Mouse (Mus musculus) left cerebral cortex, postnatal 4 days (tissue): ENCODE results near the gene Vps13c. TPM values are rescaled to one million over a fixed set of nuclear protein-coding genes. Genes with fewer than 3 reads are reported as not detected.
A peak's percentile ranks its signal among the peaks of the same experiment; 100 is the strongest.

Experiments
- DNase-seq: peaks from one replicate; pipeline ENCODE4 v3.0.0-alpha.2; 2022
- intact Hi-C: fragments of 180-260 bp; cut with DNase I; formaldehyde crosslinking; loops from one replicate; pipeline ENCODE4 v1.15.1; 2025
- total RNA-seq, 2 experiments: library from RNA; stranded (reverse); gene quantifications; 2 replicates each; pipeline ENCODE4 v1.2.3; 2021

The Vps13c gene
- total RNA-seq, result 10 to 100 TPM; 37.0 to 38.7 TPM

DNA sequence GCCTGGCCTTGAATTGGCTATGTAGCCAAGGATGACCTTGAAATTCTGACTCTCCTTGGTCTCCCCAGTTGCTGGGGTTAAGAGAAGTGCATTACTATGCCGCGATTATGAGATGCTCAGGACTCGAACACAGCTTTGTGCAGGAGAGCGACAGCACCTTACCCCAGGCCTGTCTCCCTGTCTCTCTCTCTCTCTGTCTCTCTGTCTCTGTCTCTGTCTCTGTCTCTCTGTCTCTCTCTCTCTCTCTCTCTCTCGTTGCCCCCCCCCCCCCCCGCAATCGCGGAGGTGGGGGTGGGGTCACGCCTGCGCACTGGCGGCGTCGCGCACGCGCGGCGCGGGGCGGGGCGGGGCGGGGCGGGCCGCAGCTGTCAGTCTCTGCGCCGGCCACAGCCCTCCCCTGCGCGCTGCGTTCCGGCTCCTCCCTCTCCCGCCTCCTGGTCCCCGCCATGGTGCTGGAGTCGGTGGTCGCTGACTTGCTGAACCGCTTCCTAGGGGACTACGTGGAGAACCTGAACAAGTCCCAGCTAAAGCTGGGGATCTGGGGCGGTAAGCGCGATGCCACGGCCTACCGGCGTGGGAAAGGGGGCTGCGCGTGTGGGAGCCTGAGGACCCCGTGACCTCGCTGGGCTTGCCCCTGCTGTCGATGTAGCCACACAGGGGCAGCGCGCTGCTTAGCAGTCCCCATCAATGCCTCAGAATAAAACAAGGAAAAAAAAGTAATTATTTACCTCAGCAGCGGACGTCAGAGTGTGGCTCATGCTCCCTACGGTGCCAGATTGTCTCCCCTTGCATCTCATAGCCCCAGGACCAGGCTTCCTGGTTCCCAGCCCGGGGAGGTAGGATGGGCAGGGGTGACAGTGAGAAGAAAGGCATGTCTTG lies at the start of gene Vps13c:
Gene Vps13c (plus strand): TSS at position 416 of the 879 bp plus-strand sequence.
- intact Hi-C loops, result no loop called here
- DNase-seq, result peak; percentile 87

GRCm38 (mm10) chr9:67792405-67792804 lies 47.8 kb upstream of the Vps13c start:
- no peak for DNase-seq
- intact Hi-C loops, result no loop called here

DNA sequence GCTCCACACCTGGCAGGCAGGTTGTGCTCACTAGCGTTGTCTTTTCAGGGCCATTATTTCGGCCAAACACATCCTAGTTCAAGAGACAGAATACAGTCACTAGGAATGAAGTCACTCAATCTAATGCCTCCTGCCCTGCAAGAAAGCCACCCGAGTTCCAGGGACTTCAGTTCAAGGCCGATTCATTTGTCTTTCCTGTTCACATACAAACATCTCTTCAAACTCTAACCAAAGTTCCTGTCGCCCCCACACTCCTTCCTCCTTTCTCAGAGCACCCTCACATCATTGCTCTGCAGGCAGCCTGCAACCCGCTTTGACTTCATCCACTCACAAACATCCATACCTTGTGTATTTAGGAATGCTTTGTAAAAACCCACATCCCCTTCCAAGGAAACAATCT lies 46.7 kb upstream of the Vps13c start:
- intact Hi-C loops, result no loop called here

DNA sequence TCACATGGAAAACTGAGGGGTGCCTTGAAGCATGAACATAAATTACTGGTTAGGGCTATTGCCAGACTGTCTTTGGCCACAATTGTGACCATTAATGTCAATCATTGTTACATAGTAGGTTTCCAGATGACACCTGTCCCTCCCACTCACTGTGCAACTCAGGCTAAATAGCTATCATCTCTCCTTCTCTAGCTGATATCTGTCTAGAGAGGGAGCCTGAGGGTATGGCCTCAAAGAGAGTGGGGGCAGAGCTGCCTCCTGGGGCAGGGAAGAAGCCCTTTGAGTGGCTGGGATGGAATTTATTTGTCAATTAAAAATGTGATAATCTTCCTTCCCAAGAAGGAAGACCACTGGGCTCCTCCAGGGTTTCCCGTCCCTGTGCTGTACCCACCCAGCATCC lies 46.0 kb upstream of the Vps13c start:
- intact Hi-C loops, result no loop called here
- DNase-seq, result no peak

More for the DNA sequence above, 46.7 kb upstream of the Vps13c start:
- DNase-seq, result no peak

GRCm38 (mm10) chr9:67794668-67795067 lies 45.5 kb upstream of the Vps13c start:
- intact Hi-C loops, result loop anchor here (5.0 kb wide), 1 partner anchor 32 kb away; no protein-coding TSS in a partner anchor
- no peak for DNase-seq

DNA sequence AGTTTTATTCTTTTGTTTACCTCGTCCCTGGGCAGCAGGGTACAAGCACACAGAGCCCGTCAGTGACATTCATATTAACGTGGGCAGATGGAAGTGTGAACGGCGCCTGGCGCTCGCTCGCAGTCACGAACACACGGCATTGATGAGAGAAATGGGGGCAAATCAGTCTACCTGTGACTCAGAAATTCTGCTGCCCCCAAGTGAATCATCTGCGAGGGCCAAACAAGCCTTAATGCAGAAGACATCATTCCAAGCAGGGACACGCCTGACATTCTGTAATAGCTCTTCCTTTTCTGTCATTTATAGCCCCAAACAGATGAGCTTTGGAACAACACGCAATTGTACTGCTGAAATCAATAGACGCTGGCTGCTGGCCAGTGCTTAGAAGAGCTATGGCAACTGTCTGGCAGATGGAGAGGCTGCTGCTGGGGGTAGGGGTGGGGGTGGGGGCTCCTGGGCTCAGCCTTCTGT lies 45.0 kb upstream of the Vps13c start:
- peak; percentile 81 for DNase-seq
- intact Hi-C loops, result loop anchor here (5.0 kb wide), 1 partner anchor 33 kb away; no protein-coding TSS in a partner anchor

DNA sequence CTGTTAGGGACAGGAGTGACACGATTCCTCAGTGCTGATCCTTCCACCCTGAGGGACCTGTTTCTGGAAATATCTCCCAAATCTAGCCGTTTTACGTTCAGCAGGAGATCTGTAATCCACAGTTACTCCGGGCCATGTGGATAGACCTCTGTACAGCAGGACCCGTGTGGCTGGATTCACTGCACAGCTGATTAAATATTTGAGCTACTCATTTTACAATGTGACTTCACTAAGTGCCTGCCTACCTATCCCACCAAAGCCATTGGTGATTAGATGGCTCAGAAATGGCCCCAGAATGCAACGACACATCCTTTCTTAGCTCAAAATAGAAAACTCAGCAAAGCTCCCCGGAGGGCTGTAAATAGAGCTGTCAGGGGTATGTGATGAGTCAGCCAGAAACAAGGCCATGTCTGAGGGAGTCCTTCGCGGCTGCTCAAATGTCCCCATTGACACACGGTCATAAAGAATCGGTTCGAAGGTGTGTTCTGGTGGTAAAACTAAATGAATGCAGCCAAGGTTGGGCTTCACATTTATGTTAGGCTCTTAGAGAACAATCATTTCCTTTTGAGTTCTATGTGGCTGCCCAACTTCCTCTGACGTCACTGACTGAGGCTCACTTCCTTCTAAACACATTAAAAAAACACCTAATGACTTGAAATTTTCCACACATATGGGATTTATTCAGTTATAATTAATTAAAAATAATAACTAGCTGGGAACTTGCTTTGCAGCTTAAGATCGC lies 40.9 kb upstream of the Vps13c start:
- intact Hi-C loops, result loop anchor here (5.0 kb wide), 1 partner anchor 37 kb away; no protein-coding TSS in a partner anchor
- DNase-seq, result no peak

DNA sequence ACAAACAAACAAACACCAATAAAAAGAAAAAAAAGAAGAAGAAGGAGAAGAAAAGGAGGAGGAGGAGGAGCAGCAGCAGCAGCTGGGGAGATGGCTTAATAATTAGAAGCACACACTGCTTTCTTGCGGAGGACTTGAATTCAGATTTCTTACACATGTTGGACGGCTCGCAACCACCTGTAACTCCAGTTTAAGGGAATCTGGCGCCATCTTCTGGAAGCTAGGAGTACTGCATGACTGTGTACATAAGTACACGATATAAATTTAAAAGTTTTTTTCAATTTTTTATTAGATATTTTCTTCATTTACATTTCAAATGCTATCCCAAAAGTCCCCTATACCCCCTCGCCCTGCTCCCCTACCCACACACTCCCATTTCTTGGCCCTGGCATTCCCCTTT lies 38.0 kb upstream of the Vps13c start:
- DNase-seq, result peak; percentile 77
- intact Hi-C loops, result no loop called here

DNA sequence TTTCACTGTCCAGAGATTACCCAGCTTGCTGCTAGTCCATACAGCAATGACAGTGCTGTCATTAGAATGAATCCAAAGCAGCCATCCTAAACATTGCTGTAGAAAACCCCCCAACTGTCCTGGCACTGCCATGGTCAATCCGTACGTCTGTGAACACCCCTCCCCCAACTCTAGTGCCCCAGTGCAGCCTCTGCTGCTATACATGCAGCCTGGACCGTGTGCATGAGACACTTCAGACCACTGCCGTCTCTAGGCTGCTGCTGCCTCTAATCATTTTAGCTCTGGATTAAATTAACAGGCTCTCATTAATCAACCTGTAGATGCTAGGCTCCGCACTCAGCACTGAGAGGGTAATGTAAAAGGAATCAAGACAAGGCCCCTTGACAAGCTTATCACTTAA lies 33.2 kb upstream of the Vps13c start:
- intact Hi-C loops, result no loop called here
- DNase-seq, result no peak

DNA sequence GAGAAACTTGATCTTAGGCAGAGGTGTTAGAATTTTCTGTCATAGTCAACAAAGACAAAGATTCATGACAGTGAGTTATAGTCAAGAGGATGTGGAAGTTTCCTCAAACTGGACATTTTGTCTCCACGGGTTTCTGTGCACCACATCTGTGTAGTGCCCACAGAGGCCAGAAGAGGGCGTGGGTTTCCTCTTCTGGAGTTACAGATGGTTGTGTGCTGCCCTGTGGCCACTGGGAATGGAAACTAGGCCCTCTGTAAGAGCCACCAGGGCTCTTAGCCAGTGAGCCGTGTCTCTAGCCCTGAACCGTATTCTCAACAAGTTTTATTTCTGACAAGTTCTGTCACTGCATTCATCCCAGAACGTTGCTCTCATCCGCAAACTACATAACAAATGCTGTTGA lies 29.7 kb upstream of the Vps13c start:
- no peak for DNase-seq
- intact Hi-C loops, result no loop called here

DNA sequence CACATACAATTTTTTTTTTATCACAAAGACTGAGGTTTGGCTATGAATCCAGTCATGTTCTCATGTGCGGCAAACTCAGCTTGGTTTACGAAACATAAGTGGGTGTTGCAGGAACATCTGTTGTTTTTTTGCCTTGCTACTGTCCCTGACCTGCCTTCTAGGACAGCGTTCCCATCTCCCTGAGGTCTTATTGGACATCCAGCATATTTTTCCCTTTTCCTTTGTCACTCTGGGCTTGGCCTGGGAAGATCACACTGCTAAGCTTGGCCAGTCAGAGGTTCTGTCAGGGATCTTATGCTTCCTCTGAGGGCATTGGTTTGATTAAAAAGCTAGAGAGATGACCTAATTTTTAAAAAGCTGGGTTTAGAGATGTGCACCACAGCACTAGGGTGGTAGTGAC lies 29.1 kb upstream of the Vps13c start:
- intact Hi-C loops, result no loop called here
- no peak for DNase-seq

DNA sequence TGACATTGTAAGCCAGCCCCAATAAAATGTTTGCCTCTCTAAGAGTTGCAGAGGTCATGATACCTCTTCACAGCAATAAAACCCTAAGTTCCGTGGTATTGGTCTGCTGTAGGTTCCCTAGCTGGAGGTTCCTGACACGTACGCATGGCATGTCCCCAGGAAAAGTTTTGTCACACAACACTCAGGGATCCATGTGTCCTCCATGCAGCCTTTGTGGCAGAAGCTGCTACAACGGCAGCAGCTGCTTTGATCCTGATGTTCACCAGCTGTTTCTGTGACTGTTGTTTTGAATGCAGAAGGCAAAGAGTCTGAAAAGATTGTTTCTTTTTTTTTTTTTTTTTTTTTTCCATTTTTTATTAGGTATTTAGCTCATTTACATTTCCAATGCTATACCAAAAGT lies 27.0 kb upstream of the Vps13c start:
- no peak for DNase-seq
- intact Hi-C loops, result no loop called here

GRCm38 (mm10) chr9:67813665-67814337 lies 26.4 kb upstream of the Vps13c start:
- DNase-seq, result no peak

DNA sequence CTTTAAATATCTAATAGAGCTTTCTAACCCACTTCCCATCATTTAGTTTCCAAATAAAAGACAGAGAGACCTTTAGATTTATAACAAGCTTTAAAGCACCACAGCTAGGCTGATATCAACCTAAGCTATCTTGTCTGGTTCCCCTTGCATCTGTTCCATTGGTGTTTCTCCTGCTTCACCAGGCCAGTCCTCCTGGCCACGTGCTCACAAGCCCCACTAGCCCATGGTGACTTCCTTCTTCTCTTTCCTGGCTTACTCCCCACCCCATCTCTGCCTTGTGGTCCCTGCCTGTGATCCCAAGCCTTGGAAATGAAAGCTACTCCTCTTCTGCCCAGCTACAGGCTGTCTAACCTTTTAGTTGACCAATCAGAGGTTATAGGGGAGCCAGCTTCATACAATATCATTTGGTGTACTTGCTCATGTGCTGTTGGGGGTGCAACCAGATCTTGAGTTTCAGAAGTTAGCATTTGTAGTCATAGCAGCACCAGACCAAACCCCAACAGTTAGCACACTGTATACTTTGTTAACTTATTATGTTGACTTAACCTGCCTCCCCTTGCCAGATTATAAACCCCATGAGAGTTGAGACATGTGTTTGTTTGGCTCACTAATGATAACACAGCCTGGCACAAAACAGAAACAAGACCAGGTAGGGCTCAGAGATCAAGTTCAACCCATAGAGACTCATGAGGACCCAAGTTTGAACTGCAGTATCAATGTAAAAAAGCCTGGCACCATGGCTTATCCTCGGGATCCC lies 23.8 kb upstream of the Vps13c start:
- DNase-seq, result no peak
- intact Hi-C loops, result no loop called here

More at GRCm38 (mm10) chr9:67813665-67814337, 26.4 kb upstream of the Vps13c start:
- intact Hi-C loops, result no loop called here

- intact Hi-C loops, result no loop called here
- no peak for DNase-seq
Observed at GRCm38 (mm10) chr9:67817898-67818667, 22.1 kb upstream of the Vps13c start.

DNA sequence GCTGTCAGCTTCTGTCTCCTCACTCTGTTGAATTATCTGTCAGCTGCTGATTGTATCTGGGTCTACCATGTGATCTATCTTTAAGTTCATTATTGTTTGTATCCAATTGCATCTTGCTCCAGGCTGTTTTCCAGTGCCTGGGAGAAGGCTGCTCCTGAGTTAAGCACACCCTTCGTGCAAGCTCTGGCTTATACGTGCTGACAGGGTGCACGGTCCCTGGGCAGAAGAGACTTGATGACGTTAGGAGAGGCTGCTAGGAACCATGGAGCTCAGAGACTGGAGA lies 21.6 kb upstream of the Vps13c start:
- intact Hi-C loops, result no loop called here

DNA sequence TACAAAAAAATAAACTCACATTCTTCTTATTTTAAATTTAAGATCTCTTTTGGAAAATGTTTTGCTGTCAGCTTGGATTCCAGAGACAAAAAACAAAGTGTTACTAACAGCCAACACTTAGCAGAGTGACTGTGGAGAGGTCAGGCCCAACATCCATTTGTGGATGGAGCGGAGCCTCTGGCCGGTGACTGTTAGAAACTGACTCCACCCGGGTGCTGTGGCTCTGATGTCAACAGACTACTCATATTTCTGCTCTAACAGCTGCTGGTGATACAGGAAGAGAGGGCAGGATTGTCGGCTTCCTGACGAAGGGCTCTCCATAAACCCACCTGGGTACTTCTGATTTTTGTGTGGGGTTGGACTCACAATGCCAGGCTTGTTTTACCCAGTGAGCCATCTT lies 17.1 kb upstream of the Vps13c start:
- intact Hi-C loops, result loop anchor here (10.0 kb wide), 1 partner anchor 138 kb away; no protein-coding TSS in a partner anchor
- DNase-seq, result no peak

More for the DNA sequence above, 21.6 kb upstream of the Vps13c start:
- no peak for DNase-seq

DNA sequence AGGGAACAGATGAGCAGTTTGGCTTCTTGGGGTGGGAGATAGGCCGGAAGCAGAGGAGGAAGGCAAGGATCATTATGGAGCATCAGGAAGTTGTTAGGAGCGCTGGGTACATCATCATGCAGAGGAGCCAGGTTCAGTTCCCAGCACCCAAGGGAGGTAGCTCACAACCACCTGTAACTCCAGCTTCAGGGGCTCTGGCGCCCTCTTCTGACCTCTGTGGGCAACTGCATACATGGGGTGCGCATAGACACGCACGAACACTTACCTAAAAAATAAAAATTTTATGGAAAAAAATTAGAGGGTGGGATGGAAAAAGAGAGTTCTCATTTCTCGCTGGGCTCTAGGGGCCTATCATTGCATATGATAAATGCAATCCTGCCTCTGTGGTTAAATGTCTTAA lies 14.7 kb upstream of the Vps13c start:
- DNase-seq, result no peak
- intact Hi-C loops, result loop anchor here (10.0 kb wide), 1 partner anchor 141 kb away; no protein-coding TSS in a partner anchor

GRCm38 (mm10) chr9:67828182-67828581 lies 12.0 kb upstream of the Vps13c start:
- intact Hi-C loops, result loop anchor here (10.0 kb wide), 1 partner anchor 143 kb away; no protein-coding TSS in a partner anchor
- peak; percentile 58 for DNase-seq
